Mouse (Mus musculus) frontal cortex, adult (tissue): Measurements from ENCODE around the gene Pcsk6.

ENCODE experiments used
- ATAC-seq: cut with Nextera tagmentation; 2 replicates; pipeline ENCODE4 v1.9.2; 2017; ENCODE audit warnings: mild to moderate bottlenecking, moderate library complexity, mixed read lengths; ENCODE audit not compliant: low TSS enrichment

Gene Pcsk6

GRCm38 (mm10) chr7:66001035-66001754 lies 139.7 kb downstream of the Pcsk6 start:
- no peak for ATAC-seq

DNA sequence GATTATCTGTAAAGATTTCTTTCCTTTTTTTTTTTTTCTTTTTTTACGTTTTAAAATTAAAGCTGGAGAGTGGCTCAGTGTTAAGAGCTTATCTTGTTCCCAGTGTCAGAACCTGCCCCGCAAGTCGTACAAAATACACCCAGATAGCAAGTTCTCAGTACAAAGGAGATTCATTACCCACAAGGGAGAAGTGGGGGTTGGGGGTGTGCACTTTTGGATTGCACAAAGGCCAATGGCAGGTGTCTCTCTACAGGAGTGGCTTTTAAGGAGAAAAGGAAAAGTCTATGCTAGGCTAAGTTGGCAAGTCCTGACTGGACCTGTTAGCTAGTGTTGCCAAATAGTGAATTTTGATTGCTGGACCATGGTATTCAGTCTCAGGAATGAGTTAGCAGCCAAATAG lies 140.3 kb downstream of the Pcsk6 start:
- no peak for ATAC-seq

DNA sequence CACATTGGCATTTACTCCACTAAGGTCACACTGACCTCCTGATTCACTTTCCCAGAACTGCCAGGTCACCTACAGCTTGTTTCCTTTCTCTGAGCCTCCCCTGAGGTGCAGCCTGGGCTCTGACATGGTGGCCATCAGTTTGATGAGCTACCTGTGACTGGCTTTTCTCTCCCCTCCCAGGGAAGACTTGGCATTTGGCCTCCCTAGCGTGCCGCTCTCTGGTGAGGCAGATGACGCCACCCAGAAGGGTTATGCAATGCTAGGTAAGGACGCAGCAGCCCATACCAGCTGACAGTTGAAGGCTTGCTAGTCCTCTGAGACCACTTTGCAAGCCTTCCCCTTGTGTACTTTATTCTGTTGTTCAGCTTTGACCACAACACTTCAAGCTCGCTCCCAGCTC lies 141.9 kb downstream of the Pcsk6 start:
- no peak for ATAC-seq

- ATAC-seq, result no peak
Measured at GRCm38 (mm10) chr7:66003865-66004638, 142.5 kb downstream of the Pcsk6 start.

GRCm38 (mm10) chr7:66005066-66005465 lies 143.5 kb downstream of the Pcsk6 start:
- ATAC-seq, result no peak

GRCm38 (mm10) chr7:66008161-66008891 lies 146.8 kb downstream of the Pcsk6 start:
- no peak for ATAC-seq

GRCm38 (mm10) chr7:66008892-66009273 lies 147.3 kb downstream of the Pcsk6 start:
- no peak for ATAC-seq

DNA sequence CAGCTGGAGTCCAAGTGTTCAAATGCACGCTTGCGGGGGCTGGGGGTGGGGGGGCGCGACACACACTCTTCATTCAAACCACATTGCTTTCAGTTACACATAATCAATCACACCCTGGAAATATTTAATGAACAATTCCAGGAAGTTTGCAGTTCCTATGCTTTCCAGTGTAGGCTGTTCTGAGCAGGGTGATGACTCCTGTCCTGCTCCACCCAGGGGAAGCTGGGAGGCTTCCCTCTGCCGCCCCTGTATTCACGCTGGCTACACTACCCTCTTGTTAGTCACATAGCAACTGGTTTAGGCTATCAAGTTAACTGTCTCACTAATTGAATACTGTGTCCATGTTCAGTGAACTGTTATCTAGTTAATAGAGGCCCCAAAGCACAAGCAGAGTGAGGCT lies 149.0 kb downstream of the Pcsk6 start:
- ATAC-seq, result no peak

DNA sequence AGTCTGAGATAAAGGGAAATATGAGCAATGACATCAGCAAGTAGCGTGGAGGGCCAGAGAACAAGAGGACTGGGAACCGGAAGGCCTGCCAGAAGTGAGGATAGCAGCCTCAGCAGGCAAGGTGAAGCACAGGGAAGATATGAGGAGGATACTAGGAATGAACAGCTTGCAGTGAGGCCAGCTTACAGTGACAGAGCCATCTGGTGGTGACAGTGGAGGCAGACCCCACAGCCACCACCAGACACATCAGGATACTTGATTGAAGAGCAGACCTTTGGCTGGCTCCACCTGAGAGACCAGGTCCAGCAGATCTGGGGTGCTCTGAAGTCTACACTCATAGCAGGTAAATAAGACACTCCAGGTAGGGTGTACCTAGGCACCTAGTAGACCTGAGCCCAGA lies 166.2 kb downstream of the Pcsk6 start:
- peak; percentile 70 for ATAC-seq

GRCm38 (mm10) chr7:66028766-66029512 lies 167.4 kb downstream of the Pcsk6 start:
- ATAC-seq, result no peak

- ATAC-seq, result no peak
Measured at GRCm38 (mm10) chr7:66036809-66037208, 175.3 kb downstream of the Pcsk6 start.

GRCm38 (mm10) chr7:66038261-66038660 lies 176.7 kb downstream of the Pcsk6 start:
- ATAC-seq, result no peak

GRCm38 (mm10) chr7:66038730-66039129 lies 177.2 kb downstream of the Pcsk6 start:
- ATAC-seq, result no peak

- no peak for ATAC-seq
Measured at GRCm38 (mm10) chr7:66040026-66040814, 178.7 kb downstream of the Pcsk6 start.

GRCm38 (mm10) chr7:66043552-66044459 lies 182.3 kb downstream of the Pcsk6 start, which contains the start of gene Gm45213:
Gm45213 (plus strand) TSS chr7:66043602.
- no peak for ATAC-seq

- ATAC-seq, result no peak
Measured at GRCm38 (mm10) chr7:66044617-66045016, 183.1 kb downstream of the Pcsk6 start.

DNA sequence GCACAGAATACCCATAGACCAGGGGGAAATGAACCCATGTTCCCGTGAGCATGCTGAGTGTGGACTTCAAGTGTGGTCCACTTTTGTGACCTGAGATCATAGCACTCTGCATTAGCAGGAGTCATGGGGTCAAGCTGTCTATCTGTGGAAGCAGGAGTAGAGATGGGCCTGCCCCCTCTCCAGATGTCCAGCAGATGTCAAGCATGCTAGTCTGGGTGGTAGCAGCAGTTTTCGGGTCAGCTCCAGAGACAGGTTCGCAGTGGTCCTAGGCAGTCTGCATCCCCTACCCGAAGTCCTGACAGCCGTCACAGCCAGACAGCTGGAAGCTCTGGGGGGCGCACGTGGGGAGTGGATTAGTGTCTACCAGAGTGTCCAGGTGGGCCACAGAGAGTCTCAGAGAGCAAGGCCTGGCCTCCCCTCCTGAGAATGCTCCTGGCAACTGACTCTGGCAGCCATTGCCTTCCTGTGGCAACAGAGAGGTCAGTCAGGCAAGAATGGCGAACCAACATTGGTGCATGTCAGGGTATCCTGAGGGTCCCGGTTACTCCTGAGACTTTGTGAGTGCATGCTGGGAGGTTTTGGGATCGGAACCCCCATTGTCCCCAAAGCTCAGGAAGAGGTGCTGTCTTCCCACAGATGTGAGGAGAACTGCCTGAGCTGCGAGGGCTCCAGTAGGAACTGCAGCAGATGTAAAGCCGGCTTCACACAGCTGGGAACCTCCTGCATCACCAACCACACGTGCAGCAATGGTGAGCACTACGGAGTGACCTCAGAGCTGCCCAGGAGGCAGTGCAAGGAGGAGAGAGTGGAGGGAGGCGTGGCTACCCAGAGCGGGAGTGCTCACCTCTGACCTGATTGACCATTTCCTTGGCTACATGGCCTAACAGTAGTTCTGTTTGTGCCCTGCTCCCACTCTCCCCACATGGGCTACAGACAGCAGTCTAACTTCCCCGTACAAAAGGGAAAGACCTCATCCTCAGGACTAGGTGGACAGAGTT lies 185.7 kb downstream of the Pcsk6 start:
- no peak for ATAC-seq

GRCm38 (mm10) chr7:66047975-66048374 lies 186.4 kb downstream of the Pcsk6 start:
- ATAC-seq, result no peak
